Mouse (Mus musculus): ENCODE results near the gene Kpna3. TPM values are rescaled to one million over a fixed set of nuclear protein-coding genes. Genes with fewer than 3 reads are reported as not detected.

The Kpna3 gene
- polyA plus RNA-seq (2015; fragmentation: Nextera tagmentation; extraction: Ambion mirVana), result 77.6 and 84.2 TPM in 2 replicates

DNA sequence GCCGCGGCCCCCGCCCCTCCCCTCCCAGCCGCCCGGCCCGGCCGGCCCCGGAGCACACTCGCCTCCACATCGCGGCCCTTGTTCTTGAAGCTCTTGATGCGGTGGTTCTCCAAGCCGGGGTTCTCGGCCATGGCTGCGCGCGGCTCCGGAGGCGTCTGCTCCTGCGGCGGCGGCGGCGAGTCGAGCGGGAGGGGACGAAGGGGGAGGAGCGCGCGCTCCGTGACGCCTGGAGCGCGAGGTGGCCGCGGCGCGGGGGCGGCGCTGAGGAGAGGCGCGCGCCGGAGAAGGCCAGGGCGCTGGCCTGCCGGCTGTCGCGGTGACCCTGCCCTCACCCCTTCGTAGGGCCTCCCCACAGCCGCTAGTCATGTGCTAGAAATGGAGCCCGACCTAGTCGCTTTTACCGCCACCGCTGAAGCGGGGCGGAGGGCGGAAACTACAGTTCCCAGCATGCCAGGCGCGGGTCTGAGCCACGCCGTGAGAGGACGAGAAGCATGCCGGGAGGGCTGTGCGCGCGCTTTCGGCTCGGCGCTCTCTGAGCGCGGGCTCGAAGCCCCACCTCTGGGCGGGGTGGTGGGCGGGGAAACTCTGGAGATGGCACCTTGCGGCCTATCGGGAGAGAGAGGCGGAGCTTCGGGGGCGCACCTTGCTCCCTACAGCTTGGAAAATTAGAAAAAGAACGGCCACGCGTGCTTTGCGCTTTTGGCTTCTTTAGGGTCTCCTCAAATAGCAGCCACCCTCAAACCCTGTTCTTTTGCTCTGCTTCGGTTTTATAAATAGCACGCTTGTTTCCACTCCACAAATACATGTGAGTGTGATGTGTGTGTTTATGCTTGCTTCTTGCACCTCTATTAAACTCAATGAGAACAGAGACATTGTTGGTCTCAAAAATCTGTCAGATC is at the start of gene Kpna3:
Kpna3 (minus strand) TSS at position 214 of the 899 bp plus-strand sequence.
- Histone ChIP-seq H3K4me2 (ENCODE audit: low read length) (peak within 1 kb of the TSS; percentile 71), H3K4me1 (ENCODE audit: control insufficient read depth, insufficient read depth, low read length) (peaks cover 20% of the 10 kb centered on the region), H3K27ac (ENCODE audit: low read length) (peak within 1 kb of the TSS; percentile 96), H3K27me3 (ENCODE audit: control insufficient read depth, insufficient read depth, low read depth, low read length) (no peaks in the 10 kb centered on the region), H3K36me3 (ENCODE audit: control insufficient read depth, insufficient read depth, low read length) (no peaks in the 10 kb centered on the region), H3K9me3 (replicated peaks; ENCODE audit: control insufficient read depth, low read length, poor library complexity, severe bottlenecking) (no peaks in the 10 kb centered on the region), H3K4me3 (ENCODE audit: low read depth, low read length) (peak within 1 kb of the TSS; percentile 85), H3K9ac (ENCODE audit: low read depth, low read length) (peak within 1 kb of the TSS; percentile 94)
- peak; percentile 97 for ATAC-seq
- WGBS, result under 1% methylated on average over 79 of the region's 85 CpGs

DNA sequence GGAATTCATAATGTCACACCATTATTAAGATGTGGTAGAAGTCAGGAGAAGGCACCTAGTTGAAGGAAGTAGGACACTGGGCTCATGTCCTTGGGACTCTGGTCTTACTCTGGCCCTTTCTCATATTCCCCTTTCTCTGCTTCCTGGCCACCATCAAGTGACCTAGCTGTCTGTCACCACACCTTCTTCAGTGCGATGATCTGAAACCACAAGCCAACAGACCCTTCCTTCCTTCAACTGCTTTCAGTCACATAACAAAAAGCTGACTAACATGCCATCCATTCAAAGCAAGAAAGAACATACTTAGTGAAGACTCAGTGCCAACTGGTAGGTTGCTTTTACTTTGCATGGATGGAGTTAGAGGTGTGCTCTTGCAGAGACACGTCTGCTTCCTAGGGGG is 20.7 kb upstream of the Kpna3 start:
- Histone ChIP-seq H3K9ac (ENCODE audit: low read depth, low read length) (no peak overlapping the region), H3K4me3 (ENCODE audit: low read depth, low read length) (no peak overlapping the region), H3K9me3 (replicated peaks; ENCODE audit: control insufficient read depth, low read length, poor library complexity, severe bottlenecking) (0 out of 2 replicates have a peak, but pooled peaks cover 2% of the 10 kb centered on the region), H3K4me1 (ENCODE audit: control insufficient read depth, insufficient read depth, low read length) (no peaks in the 10 kb centered on the region), H3K4me2 (ENCODE audit: low read length) (no peak overlapping the region), H3K27ac (ENCODE audit: low read length) (no peak overlapping the region), H3K36me3 (ENCODE audit: control insufficient read depth, insufficient read depth, low read length) (no peaks in the 10 kb centered on the region), H3K27me3 (ENCODE audit: control insufficient read depth, insufficient read depth, low read depth, low read length) (no peaks in the 10 kb centered on the region)
- WGBS, result 82% methylated on average over 2 of the region's 2 CpGs
- ATAC-seq, result no peak

DNA sequence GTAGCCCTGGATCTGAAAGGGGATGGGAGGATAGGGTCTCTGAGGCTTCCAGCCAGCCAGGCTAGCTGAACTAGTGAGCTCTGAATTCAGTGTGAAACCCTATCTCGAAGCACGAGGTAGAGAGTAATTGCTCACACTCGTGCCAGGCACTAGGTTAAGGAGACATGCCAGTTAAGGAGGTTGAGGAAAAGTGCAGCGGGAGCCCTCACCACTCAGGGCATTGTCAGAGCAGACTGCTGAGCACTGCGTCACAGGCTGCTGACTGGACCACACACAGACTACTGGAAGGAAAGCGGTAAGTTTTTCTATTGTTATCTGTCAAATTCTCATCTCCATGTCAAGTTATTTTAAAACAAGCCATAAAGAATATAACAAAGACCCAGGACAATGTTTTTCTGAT is 17.8 kb upstream of the Kpna3 start:
- Histone ChIP-seq H3K36me3 (ENCODE audit: control insufficient read depth, insufficient read depth, low read length) (no peaks in the 10 kb centered on the region), H3K27ac (ENCODE audit: low read length) (no peak overlapping the region), H3K4me3 (ENCODE audit: low read depth, low read length) (no peak overlapping the region), H3K27me3 (ENCODE audit: control insufficient read depth, insufficient read depth, low read depth, low read length) (no peaks in the 10 kb centered on the region), H3K9me3 (replicated peaks; ENCODE audit: control insufficient read depth, low read length, poor library complexity, severe bottlenecking) (no peaks in the 10 kb centered on the region), H3K4me1 (ENCODE audit: control insufficient read depth, insufficient read depth, low read length) (no peaks in the 10 kb centered on the region), H3K4me2 (ENCODE audit: low read length) (no peak overlapping the region), H3K9ac (ENCODE audit: low read depth, low read length) (no peak overlapping the region)
- 69% methylated on average over 6 of the region's 6 CpGs for WGBS
- no peak for ATAC-seq

DNA sequence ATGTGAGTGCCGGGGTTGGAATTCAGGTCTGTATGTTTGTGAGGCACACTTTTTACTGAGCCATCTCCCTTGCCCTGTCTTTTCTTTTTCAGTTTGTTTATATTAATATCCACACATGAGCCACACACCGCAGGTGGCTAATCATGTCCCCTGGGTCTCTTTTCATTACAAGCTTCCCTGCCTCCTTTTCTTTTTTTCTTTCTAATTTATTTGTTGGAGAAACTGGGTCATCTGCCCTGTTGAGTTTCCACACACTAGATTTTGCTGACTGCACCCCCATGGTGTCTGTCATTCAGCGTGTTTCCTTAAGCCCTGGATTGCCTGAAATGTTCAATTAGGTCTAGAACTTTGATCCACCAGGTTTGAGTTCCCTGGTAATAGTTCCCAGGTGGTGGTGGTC is 15.9 kb upstream of the Kpna3 start:
- no peak overlapping the region for H3K27ac ChIP-seq (ENCODE audit: low read length)
- H3K36me3 ChIP-seq (ENCODE audit: control insufficient read depth, insufficient read depth, low read length), result no peaks in the 10 kb centered on the region
- no peaks in the 10 kb centered on the region for H3K4me1 ChIP-seq (ENCODE audit: control insufficient read depth, insufficient read depth, low read length)
- no peaks in the 10 kb centered on the region for H3K9me3 ChIP-seq (replicated peaks; ENCODE audit: control insufficient read depth, low read length, poor library complexity, severe bottlenecking)
- H3K4me3 ChIP-seq (ENCODE audit: low read depth, low read length), result no peak overlapping the region
- 69% methylated on average over 3 of the region's 3 CpGs for WGBS
- no peak overlapping the region for H3K9ac ChIP-seq (ENCODE audit: low read depth, low read length)
- no peak overlapping the region for H3K4me2 ChIP-seq (ENCODE audit: low read length)
- ATAC-seq, result no peak
- no peaks in the 10 kb centered on the region for H3K27me3 ChIP-seq (ENCODE audit: control insufficient read depth, insufficient read depth, low read depth, low read length)

DNA sequence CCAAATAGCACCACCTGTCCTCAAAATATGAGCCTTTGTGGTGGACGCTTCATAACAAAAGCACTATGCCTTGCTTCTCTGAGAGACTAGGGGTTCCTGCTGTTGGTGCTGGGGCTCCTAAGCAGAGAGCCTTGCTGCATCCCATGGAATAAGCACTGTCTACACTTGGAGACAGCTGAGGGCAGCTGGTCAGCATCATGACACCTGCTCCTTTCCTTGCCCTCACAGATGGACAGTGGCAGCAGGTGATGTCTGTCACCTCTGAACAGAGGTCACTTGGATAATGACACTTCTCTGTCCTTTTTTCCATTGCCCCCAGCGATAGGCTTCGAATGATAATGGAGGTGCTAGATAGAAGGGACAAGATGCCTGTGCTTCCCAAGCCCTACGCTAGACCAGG is 13.4 kb upstream of the Kpna3 start:
- 85% methylated on average over 4 of the region's 4 CpGs for whole genome bisulfite sequencing
- Histone ChIP-seq H3K27ac (ENCODE audit: low read length) (no peak overlapping the region), H3K4me3 (ENCODE audit: low read depth, low read length) (no peak overlapping the region), H3K4me1 (ENCODE audit: control insufficient read depth, insufficient read depth, low read length) (no peaks in the 10 kb centered on the region), H3K9ac (ENCODE audit: low read depth, low read length) (no peak overlapping the region), H3K27me3 (ENCODE audit: control insufficient read depth, insufficient read depth, low read depth, low read length) (no peaks in the 10 kb centered on the region), H3K4me2 (ENCODE audit: low read length) (no peak overlapping the region), H3K36me3 (ENCODE audit: control insufficient read depth, insufficient read depth, low read length) (no peaks in the 10 kb centered on the region), H3K9me3 (replicated peaks; ENCODE audit: control insufficient read depth, low read length, poor library complexity, severe bottlenecking) (no peaks in the 10 kb centered on the region)
- ATAC-seq, result no peak

DNA sequence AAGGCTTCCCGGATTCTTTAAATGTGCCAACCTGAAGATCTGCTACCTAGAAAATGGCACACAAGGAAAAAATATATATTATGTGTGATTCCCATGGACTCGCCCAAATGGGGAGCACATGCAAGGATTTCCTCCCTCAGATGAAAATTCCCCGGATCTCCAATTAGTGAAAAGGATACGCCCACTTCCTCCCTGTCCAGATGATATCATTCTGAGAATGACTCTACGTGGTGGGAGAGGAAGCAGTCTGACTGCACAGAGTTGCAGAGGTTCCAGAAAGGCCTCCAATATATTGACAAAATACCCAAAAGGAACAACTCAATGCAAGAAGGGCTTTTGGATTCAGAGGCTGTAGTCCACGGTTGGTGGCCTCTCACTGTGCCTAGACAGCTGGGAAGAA is 12.8 kb upstream of the Kpna3 start:
- no peak overlapping the region for H3K27ac ChIP-seq (ENCODE audit: low read length)
- 76% methylated on average over 6 of the region's 6 CpGs for WGBS
- no peak overlapping the region for H3K9ac ChIP-seq (ENCODE audit: low read depth, low read length)
- H3K27me3 ChIP-seq (ENCODE audit: control insufficient read depth, insufficient read depth, low read depth, low read length), result no peaks in the 10 kb centered on the region
- H3K4me1 ChIP-seq (ENCODE audit: control insufficient read depth, insufficient read depth, low read length), result no peaks in the 10 kb centered on the region
- no peaks in the 10 kb centered on the region for H3K36me3 ChIP-seq (ENCODE audit: control insufficient read depth, insufficient read depth, low read length)
- ATAC-seq, result no peak
- H3K9me3 ChIP-seq (replicated peaks; ENCODE audit: control insufficient read depth, low read length, poor library complexity, severe bottlenecking), result no peaks in the 10 kb centered on the region
- H3K4me2 ChIP-seq (ENCODE audit: low read length), result no peak overlapping the region
- no peak overlapping the region for H3K4me3 ChIP-seq (ENCODE audit: low read depth, low read length)

DNA sequence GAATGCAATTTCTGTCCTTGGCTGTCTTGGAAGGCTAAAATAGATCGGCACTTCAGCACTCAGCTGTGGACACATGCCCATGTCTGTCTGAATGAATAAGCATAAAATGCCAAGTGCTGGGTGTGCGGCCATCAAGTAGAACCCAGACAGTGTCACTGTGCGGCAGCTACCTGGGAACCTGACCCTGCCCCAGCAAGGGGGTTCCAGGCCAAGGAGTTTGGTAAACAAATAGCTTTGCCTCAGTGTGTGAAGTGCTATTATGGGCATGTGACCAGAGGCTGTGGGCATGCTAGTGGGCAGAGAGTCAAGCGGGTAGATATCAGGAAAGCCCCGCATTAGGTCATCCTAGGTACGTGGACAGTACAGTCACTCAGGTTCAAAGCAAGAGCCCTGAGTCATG is 8.1 kb upstream of the Kpna3 start:
- Histone ChIP-seq H3K4me3 (ENCODE audit: low read depth, low read length) (no peak overlapping the region), H3K36me3 (ENCODE audit: control insufficient read depth, insufficient read depth, low read length) (no peaks in the 10 kb centered on the region), H3K27ac (ENCODE audit: low read length) (no peak overlapping the region), H3K9ac (ENCODE audit: low read depth, low read length) (no peak overlapping the region), H3K4me1 (ENCODE audit: control insufficient read depth, insufficient read depth, low read length) (no peaks in the 10 kb centered on the region), H3K27me3 (ENCODE audit: control insufficient read depth, insufficient read depth, low read depth, low read length) (no peaks in the 10 kb centered on the region), H3K4me2 (ENCODE audit: low read length) (no peak overlapping the region), H3K9me3 (replicated peaks; ENCODE audit: control insufficient read depth, low read length, poor library complexity, severe bottlenecking) (no peaks in the 10 kb centered on the region)
- no peak for ATAC-seq
- 90% methylated on average over 6 of the region's 6 CpGs for WGBS

DNA sequence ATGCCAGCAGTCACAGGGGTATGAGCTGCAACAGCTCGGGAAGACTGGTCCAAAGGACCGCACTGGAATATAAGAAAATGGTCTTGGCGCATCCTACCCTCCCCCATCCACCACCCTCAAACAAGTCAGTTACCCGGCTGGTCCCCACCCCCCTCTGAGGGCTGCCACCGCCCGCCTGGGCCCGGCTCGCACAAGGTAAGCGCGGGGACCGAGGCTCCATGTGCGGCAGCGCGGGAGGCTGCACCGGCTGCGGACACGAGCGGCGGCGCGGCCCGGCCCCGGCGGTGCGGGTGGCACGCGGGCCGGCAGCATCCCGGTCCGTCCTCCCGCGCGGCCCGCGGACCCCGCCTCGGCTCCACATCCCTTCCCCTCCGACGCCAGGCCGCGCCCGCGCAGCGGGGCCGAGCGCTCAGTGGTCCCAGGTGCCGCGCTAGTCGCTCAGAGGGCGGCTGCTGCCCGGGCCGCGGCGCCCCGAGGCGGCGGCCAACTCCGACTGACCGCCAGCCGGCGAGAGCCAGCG is 473 bp downstream of the Kpna3 start:
- H3K4me2 ChIP-seq (ENCODE audit: low read length), result peak overlapping the region; percentile 71
- under 1% methylated on average over 36 of the region's 62 CpGs for WGBS
- no peaks in the 10 kb centered on the region for H3K27me3 ChIP-seq (ENCODE audit: control insufficient read depth, insufficient read depth, low read depth, low read length)
- no peaks in the 10 kb centered on the region for H3K36me3 ChIP-seq (ENCODE audit: control insufficient read depth, insufficient read depth, low read length)
- peaks cover 20% of the 10 kb centered on the region for H3K4me1 ChIP-seq (ENCODE audit: control insufficient read depth, insufficient read depth, low read length)
- peak overlapping the region; percentile 96 for H3K27ac ChIP-seq (ENCODE audit: low read length)
- ATAC-seq, result peak; percentile 75
- peak overlapping the region; percentile 85 for H3K4me3 ChIP-seq (ENCODE audit: low read depth, low read length)
- H3K9me3 ChIP-seq (replicated peaks; ENCODE audit: control insufficient read depth, low read length, poor library complexity, severe bottlenecking), result no peaks in the 10 kb centered on the region
- H3K9ac ChIP-seq (ENCODE audit: low read depth, low read length), result peak overlapping the region; percentile 94
